Mouse (Mus musculus): ENCODE measurements around the gene Lpcat3. TPM values are rescaled to one million over a fixed set of nuclear protein-coding genes. Genes with fewer than 3 reads are reported as not detected.
"Not testable (repeated sequence)": the region's sequence is repeated elsewhere in the genome, so short reads cannot be mapped to it uniquely, and the experiment has no call there.

Gene Lpcat3
- polyA plus RNA-seq (2016; fragmentation: Nextera tagmentation; extraction: Ambion mirVana): 46.9 and 49.1 TPM in 2 replicates

- Histone ChIP-seq H3K4me1 (replicated peaks) (peaks cover 8% of the 10 kb centered on the region; the same call in 1 of the 2 replicates), H3K9me3 (no peaks in the 10 kb centered on the region), H3K27ac (peak within 1 kb of the TSS; percentile 78), H3K36me3 (no peaks in the 10 kb centered on the region), H3K9ac (replicated peaks) (peak within 1 kb of the TSS; percentile 71), H3K4me3 (replicated peaks) (peak within 1 kb of the TSS; percentile 65), H3K27me3 (no peaks in the 10 kb centered on the region), H3K4me2 (peak within 1 kb of the TSS; percentile 81)
- 2% methylated on average over 84 of the region's 87 CpGs for WGBS
- ATAC-seq (ENCODE audit: insufficient number of reproducible peaks, insufficient read depth, low FRiP score, low TSS enrichment, low read depth): peak; percentile 97
Measured at GRCm38 (mm10) chr6:124662477-124663423, at the start of gene Lpcat3. Gene Lpcat3, plus strand, starts transcription at chr6:124663027.

- 91% methylated on average over 13 of the region's 13 CpGs for WGBS
- no peak for ATAC-seq (ENCODE audit: insufficient number of reproducible peaks, insufficient read depth, low FRiP score, low TSS enrichment, low read depth)
- Histone ChIP-seq H3K9me3 (no peaks in the 10 kb centered on the region), H3K27me3 (no peaks in the 10 kb centered on the region), H3K27ac (no peak overlapping the region), H3K36me3 (no peaks in the 10 kb centered on the region), H3K4me2 (no peak overlapping the region), H3K4me3 (replicated peaks) (no peak overlapping the region), H3K9ac (replicated peaks) (no peak overlapping the region), H3K4me1 (replicated peaks) (no peaks in the 10 kb centered on the region)
Measured at GRCm38 (mm10) chr6:124625612-124626011, 37.2 kb upstream of the Lpcat3 start.

- not testable (repeated sequence) for ATAC-seq (ENCODE audit: insufficient number of reproducible peaks, insufficient read depth, low FRiP score, low TSS enrichment, low read depth); H3K9me3 ChIP-seq
- WGBS: 60% methylated on average over 1 of the region's 1 CpGs
Measured at GRCm38 (mm10) chr6:124626184-124626583, 36.6 kb upstream of the Lpcat3 start.

GRCm38 (mm10) chr6:124630763-124631162 is 32.1 kb upstream of the Lpcat3 start:
- H3K27ac ChIP-seq: no peak overlapping the region
- H3K36me3 ChIP-seq: no peaks in the 10 kb centered on the region
- no peak overlapping the region for H3K4me2 ChIP-seq
- no peak overlapping the region for H3K9ac ChIP-seq (replicated peaks)
- H3K9me3 ChIP-seq: no peaks in the 10 kb centered on the region
- no peak overlapping the region for H3K4me3 ChIP-seq (replicated peaks)
- H3K4me1 ChIP-seq (replicated peaks): no peaks in the 10 kb centered on the region
- no peaks in the 10 kb centered on the region for H3K27me3 ChIP-seq
- 80% methylated on average over 4 of the region's 4 CpGs for whole genome bisulfite sequencing
- ATAC-seq (ENCODE audit: insufficient number of reproducible peaks, insufficient read depth, low FRiP score, low TSS enrichment, low read depth): no peak

More at GRCm38 (mm10) chr6:124626184-124626583, 36.6 kb upstream of the Lpcat3 start:
- not testable (repeated sequence) for H3K4me1 ChIP-seq (replicated peaks); H3K9ac ChIP-seq (replicated peaks); H3K27ac ChIP-seq; H3K36me3 ChIP-seq; H3K27me3 ChIP-seq; H3K4me3 ChIP-seq (replicated peaks); H3K4me2 ChIP-seq

- H3K36me3 ChIP-seq; H3K27me3 ChIP-seq; H3K4me2 ChIP-seq; H3K4me3 ChIP-seq (replicated peaks); H3K9ac ChIP-seq (replicated peaks); H3K27ac ChIP-seq; ATAC-seq (ENCODE audit: insufficient number of reproducible peaks, insufficient read depth, low FRiP score, low TSS enrichment, low read depth); H3K4me1 ChIP-seq (replicated peaks); H3K9me3 ChIP-seq: not testable (repeated sequence)
- 82% methylated on average over 2 of the region's 2 CpGs for WGBS
Measured at GRCm38 (mm10) chr6:124635985-124636384, 26.8 kb upstream of the Lpcat3 start, which contains the start of gene C1s2. Gene C1s2, minus strand, starts transcription at chr6:124636085.

DNA sequence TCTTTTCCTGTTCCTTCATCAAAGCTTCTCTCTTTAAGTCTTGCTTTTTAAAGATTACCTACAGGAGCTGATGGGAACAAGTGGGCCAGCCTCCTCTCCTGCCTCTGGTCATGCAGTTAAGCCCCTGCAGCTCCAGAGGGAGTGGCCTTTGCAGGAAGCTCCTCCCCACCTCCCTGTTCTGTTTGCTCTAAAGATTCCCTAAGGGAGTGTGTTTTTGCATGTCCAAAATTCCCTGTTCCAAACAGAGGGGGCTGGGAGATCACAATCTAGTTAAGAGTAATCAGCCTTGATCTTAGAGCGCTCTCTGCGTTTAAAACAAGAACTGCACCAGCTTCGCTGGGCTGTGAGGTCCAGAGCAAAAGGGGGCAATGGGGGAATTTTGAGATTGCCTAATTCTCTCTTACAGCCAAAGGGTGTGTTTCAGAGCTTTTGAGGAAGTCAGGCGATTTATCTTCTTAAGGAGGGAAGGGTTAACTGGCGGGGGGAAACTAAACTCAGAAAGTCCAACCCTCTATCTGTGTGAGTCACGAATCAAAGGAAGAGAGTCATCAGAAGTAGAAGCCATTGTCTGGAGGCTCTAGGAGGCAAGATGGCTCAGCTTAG is 25.9 kb upstream of the Lpcat3 start:
- not testable (repeated sequence) for H3K36me3 ChIP-seq; ATAC-seq (ENCODE audit: insufficient number of reproducible peaks, insufficient read depth, low FRiP score, low TSS enrichment, low read depth); H3K27me3 ChIP-seq; H3K9me3 ChIP-seq; H3K27ac ChIP-seq; H3K9ac ChIP-seq (replicated peaks); H3K4me2 ChIP-seq; H3K4me3 ChIP-seq (replicated peaks); H3K4me1 ChIP-seq (replicated peaks)
- WGBS: 47% methylated on average over 6 of the region's 6 CpGs

DNA sequence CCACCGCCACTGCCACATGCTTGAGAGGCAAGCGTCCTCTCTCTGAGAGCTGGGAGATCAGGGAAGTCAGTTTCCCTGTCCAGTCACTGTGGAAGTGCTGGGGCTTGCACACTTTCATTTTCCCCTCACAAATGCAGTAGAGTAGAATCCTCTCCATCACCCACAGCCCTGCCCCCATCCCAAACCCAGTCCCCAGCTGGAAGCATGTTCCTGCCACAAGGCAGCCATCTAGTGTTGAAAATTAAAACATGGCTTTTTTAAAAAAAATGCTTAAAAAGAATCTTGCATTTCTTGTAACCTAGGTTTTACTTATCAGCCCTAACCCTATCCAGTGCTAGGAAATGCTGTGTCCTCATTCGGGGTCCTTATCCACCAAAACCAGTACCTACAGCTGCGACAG is 22.8 kb upstream of the Lpcat3 start:
- H3K27me3 ChIP-seq: no peaks in the 10 kb centered on the region
- no peak overlapping the region for H3K9ac ChIP-seq (replicated peaks)
- H3K4me1 ChIP-seq (replicated peaks): no peaks in the 10 kb centered on the region
- WGBS: 78% methylated on average over 4 of the region's 4 CpGs
- no peak overlapping the region for H3K27ac ChIP-seq
- H3K9me3 ChIP-seq: no peaks in the 10 kb centered on the region
- ATAC-seq (ENCODE audit: insufficient number of reproducible peaks, insufficient read depth, low FRiP score, low TSS enrichment, low read depth): no peak
- H3K4me2 ChIP-seq: no peak overlapping the region
- no peaks in the 10 kb centered on the region for H3K36me3 ChIP-seq
- no peak overlapping the region for H3K4me3 ChIP-seq (replicated peaks)

GRCm38 (mm10) chr6:124640997-124641396 is 21.8 kb upstream of the Lpcat3 start:
- Histone ChIP-seq H3K36me3 (no peaks in the 10 kb centered on the region), H3K9ac (replicated peaks) (no peak overlapping the region), H3K4me2 (no peak overlapping the region), H3K9me3 (no peaks in the 10 kb centered on the region), H3K27me3 (no peaks in the 10 kb centered on the region), H3K27ac (no peak overlapping the region), H3K4me1 (replicated peaks) (no peaks in the 10 kb centered on the region), H3K4me3 (replicated peaks) (no peak overlapping the region)
- 39% methylated on average over 8 of the region's 8 CpGs for WGBS
- ATAC-seq (ENCODE audit: insufficient number of reproducible peaks, insufficient read depth, low FRiP score, low TSS enrichment, low read depth): no peak

DNA sequence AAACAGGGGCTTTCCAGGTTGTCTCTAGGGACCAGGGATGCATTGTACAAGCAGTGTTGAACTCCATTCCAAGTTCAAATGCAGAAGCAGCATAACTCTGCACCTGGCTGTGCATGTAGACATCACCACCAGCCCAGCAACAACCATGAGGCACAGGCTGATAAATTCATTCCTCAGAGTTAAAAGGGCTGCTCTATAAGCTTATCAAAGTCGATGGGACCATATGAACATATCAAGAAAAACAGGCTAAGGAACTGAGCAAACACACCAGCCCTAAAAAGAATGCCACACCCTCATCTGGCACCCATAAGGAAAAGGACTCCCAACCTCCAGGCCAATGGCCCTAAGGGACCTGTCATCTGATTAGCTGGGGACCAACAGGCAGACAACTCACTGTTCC is 16.4 kb upstream of the Lpcat3 start:
- Histone ChIP-seq H3K9ac (replicated peaks) (no peak overlapping the region), H3K4me2 (no peak overlapping the region), H3K36me3 (no peaks in the 10 kb centered on the region), H3K27me3 (no peaks in the 10 kb centered on the region), H3K27ac (no peak overlapping the region), H3K9me3 (no peaks in the 10 kb centered on the region), H3K4me3 (replicated peaks) (no peak overlapping the region), H3K4me1 (replicated peaks) (no peaks in the 10 kb centered on the region)
- no peak for ATAC-seq (ENCODE audit: insufficient number of reproducible peaks, insufficient read depth, low FRiP score, low TSS enrichment, low read depth)
- 85% methylated on average over 1 of the region's 1 CpGs for WGBS

DNA sequence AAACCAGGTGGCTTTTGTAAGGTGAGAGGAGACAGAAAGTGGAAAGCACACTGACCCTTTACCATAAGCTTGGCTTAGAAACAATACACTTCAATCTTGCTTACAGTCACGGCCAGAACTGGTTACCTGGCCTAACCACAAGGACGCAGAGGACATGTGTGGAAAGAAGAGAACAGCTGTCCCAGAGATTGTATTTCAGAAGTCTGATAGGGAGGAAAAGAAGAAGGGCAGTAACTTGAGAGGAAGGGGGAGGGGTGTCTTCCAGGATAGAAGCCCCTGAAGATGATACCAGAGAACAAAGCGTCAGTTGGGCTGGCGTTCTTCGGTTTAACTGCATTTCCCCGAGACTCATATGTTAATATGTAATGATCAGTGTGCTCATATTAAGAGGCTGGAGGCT is 6.9 kb upstream of the Lpcat3 start:
- Histone ChIP-seq H3K36me3 (no peaks in the 10 kb centered on the region), H3K4me1 (replicated peaks) (no peaks in the 10 kb centered on the region), H3K4me2 (no peak overlapping the region), H3K27ac (no peak overlapping the region), H3K27me3 (no peaks in the 10 kb centered on the region), H3K4me3 (replicated peaks) (no peak overlapping the region), H3K9me3 (peaks cover 8% of the 10 kb centered on the region; the same call in 1 of the 2 replicates), H3K9ac (replicated peaks) (no peak overlapping the region)
- 64% methylated on average over 6 of the region's 6 CpGs for WGBS
- no peak for ATAC-seq (ENCODE audit: insufficient number of reproducible peaks, insufficient read depth, low FRiP score, low TSS enrichment, low read depth)

- Histone ChIP-seq H3K9ac (replicated peaks) (no peak overlapping the region), H3K9me3 (peaks cover 7% of the 10 kb centered on the region; the same call in 1 of the 2 replicates), H3K4me2 (no peak overlapping the region), H3K4me1 (replicated peaks) (no peaks in the 10 kb centered on the region), H3K36me3 (no peaks in the 10 kb centered on the region), H3K4me3 (replicated peaks) (no peak overlapping the region), H3K27ac (no peak overlapping the region), H3K27me3 (no peaks in the 10 kb centered on the region)
- 81% methylated on average over 2 of the region's 2 CpGs for WGBS
- ATAC-seq (ENCODE audit: insufficient number of reproducible peaks, insufficient read depth, low FRiP score, low TSS enrichment, low read depth): no peak
Measured at GRCm38 (mm10) chr6:124658067-124658466, 4.8 kb upstream of the Lpcat3 start.

All from limb, embryonic 12.5 days (tissue).